Mouse (Mus musculus): Measurements from ENCODE around the gene Gm28729.

Gene Gm28729

DNA sequence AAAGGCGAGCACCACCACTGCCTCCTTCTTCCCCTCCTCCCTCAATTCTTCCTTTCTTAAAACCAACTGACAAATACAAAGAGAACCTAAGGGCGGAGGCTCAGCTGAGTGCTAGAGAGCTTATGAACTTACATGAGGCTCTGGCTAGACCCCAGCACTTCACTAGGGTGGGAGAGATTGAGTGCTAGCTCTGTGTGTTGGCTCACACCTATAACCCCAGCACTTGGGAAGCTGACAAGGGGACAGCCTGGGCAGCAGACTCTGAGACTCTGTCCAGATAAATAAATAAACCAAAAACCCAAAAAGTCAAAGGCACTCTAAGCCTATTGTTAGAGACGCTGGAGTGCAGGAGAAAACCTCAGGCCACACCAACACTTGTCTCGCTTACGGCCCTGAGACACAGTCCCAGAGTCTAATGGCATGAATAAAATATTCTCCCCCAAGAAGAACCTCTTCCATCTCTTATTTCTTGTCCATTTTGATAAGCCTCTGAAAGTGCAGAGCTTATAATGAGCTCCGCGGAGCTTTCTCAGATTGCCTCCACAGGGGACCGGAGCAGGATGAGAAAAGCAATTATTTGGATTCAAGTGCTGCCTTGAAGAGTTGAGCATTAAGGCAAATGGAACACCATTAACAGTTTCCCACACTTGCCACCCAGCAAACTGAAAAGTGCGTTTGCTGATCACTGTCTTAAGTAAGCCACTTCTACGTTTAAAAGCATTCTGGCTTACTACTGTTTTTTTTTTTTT lies 64.8 kb downstream of the Gm28729 start:
- no peak for DNase-seq

DNA sequence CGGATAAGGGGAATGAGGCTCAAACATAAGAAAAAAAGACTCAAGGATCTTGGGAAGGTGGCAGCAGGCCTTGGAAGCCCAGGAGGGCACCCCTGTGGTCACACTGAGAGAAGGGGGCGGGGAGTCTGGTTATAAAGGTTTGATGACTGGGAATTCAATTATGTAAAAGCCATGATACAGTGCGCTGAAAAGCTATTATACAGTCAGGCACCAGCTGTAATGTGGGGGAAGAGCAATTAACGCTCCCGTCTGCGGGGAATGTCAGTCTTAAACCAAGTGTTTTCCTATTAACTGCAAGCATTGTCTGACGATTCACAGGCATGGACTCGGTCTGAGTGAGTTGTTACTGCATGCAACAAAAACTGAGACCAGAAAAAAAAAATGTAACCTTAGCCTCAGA lies 69.4 kb downstream of the Gm28729 start:
- DNase-seq, result no peak

DNA sequence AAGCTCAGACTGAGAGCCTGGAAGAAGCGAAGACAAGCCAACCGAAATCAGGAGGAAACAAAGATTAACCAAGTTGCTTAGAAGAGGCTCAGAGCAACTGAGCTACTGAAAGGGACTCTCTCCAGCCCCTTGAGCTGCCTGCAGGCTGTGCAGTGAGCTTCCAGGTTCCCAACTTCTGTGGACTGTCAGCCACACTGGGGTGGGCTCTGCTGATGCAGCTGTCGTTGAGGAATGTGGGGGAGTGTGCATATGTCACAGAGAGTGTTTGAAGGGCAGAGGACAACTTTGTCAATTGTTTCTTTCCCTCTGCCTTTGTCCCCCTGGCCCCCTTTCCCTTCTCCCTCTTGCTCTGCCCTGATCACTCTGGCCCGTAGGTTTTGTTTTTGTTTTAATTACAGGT lies 72.1 kb downstream of the Gm28729 start:
- no peak for DNase-seq

DNA sequence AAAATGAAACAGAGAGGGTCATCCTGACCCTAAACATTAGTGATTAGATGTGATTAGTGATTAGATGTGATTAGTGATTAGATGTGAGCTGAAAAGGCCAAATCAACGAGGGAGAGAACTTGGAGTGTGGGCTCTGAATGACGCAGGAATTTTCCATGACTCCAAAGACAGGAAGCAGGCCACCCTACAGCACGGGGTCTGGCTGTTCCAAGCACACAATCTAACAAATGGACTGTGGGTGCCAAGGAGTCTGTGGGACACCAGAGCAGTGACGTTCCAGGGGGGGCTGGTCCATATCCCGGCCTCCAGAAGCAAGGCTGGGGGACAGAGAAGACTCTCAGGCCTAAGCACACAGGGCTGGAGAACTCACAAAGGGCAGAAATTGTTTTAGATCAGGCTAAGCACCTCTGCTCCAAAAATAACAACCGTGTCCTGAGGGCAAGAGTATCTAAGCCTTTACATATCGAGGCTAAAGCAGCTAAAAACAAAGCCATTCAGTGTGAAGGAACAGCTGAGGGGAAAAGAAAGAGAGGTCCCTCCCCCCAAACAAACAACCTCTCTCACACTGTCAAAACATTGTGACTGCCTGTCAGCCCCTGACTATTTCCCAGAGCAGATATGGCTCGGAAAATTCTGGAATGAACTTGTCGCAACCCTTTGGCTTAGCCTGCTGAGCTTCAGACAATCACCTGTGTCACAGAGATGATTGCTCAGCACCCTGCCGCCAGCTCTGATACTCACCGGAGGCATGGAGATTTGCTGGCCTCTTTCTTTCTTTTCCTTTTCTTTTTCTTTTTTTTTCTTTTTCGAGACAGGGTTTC lies 74.0 kb downstream of the Gm28729 start:
- no peak for DNase-seq

GRCm38 (mm10) chr9:96449514-96449913 lies 75.5 kb downstream of the Gm28729 start:
- DNase-seq, result no peak

DNA sequence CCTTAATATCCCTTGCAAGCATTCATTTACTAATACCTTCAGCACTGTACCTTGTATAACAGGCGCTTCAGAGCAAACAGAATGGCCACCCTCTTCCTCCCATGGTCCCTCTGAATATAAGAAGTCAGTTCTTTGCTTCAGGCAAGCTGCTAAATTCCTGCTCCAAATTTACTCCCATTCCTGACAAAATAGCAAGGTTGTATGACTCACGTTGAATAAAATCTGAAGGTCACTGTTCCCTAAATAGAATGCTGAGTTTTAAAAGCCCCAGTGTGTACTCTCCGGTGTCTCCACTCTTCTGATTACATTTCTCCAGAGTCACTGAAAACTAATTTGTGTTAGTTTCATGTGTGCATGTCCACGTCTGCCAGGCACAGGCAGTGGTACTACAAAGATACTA lies 79.7 kb downstream of the Gm28729 start:
- no peak for DNase-seq

DNA sequence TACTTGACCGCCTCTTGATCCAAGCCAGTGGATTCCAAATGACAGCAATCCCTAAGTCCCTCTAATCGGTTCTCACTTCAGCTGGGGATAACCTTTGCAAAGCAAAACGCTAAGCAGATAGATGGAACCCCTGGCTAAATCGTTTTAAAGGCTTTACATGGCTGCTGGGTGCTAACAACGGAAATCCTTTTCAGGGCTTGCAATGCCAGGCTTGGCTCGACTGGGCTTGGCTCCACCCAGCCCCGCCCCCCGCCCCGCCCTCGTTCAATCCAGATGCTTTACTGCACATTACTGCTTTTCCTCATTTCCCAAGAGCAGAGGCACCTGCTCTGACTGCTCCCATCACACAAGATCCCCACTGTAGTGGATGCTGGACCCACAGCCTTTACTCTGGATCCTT lies 83.0 kb downstream of the Gm28729 start:
- DNase-seq, result peak in 1 of 2 experiments; percentile 13

DNA sequence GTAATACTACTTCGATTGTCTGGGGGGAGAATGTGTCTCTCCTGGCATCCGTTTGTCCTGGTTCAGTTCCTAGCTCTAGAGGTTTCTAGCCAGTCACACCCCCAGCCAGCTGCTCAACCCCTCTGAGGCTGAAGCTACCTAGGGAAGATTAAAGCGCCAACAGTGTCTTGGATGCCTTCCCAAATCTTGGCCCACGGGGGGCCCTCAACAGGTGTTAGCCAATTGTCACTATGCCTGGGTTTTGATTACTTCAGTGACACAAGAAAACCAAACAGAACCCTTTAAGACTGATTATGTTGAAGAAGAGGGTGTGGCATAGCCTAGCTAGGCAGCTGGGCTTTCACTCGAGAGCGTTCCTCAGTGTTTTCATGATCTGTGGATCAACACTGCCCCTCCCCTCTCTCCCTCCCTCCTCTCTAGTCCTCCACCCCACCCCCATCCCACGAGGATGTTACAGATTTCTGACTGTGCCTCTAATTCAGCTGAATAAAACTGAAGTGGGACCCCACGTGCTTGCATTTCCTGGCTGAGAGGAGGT lies 86.7 kb downstream of the Gm28729 start:
- DNase-seq, result peak in 1 of 2 experiments; percentile 13

- DNase-seq, result peak; percentile 55 to 59
These were observed 87.2 kb downstream of the Gm28729 start for GRCm38 (mm10) chr9:96437805-96438333.

- no peak for DNase-seq
These were observed 87.9 kb downstream of the Gm28729 start for GRCm38 (mm10) chr9:96436901-96437804.
